Mouse (Mus musculus): ENCODE measurements around the gene Prune2. TPM values are rescaled to one million over a fixed set of nuclear protein-coding genes. Genes with fewer than 3 reads are reported as not detected.

The Prune2 gene
- polyA plus RNA-seq, 1 experiment, result 0.84 TPM

DNA sequence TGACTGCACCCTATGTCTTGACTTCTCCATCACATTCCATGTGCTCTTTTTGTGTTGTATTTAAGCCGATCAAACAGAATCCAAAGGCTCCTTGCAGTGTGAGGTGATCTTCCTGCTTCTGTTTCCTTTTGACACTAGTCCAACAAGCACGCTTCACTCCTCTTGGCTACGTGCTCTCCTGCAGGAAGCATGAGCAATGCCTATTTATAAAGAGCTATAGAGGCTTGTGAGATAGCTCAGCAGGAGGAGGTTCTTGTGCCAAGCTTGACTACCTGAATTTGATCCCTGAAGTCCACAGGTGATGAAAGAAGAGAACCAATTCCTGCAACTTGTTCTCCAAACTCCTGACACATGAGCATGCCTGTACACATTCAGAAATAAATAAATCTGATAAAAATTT, 282.6 kb downstream of the Prune2 start:
- no peak for DNase-seq
- Histone ChIP-seq H3K27ac (ENCODE audit: control insufficient read depth, insufficient read depth, low read length) (no peak overlapping the region), H3K4me1 (replicated peaks; ENCODE audit: control insufficient read depth, insufficient read depth, low read length) (no peaks in the 10 kb centered on the region)

DNA sequence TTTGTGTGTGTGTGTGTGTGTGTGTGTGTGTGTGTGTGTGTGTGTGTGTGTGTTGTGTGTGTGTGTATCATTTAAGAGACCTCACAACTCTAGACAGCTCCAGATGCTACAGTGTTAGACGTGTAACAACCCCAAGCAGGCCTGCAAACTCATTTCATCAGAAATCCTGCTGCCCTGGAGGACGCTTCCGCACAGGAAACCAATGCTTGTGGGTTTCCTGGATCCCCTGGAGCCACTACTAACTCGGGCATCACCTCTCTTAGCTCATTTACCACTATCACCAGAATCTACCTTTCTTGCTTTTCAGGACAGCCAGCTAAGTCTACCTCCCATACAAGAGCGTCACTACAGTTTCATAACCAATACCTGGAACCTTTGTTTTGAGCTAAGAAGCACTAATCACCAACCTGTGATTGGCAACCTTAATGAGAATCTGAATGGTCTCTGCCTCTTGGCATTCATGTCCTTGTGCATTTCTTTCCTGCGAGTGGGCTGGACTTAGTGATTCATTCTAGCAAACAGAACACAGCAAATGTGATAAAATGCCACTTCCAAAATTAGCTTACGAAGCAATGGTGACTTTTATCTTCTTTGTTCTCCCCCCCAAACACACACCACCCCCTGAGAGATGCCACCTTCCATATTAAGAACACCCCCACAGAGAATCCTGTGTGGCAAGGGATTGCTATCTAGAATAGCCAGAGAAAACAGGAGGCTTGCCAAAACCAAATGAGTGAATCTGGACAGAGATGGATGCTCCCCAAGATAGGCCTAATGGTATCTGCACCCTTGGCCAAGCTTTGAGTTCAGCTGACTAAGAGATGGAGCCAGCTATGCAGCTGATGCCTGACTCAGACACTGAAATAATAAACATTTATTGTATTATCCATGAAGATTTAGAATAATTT, 284.5 kb downstream of the Prune2 start:
- 46% methylated on average over 7 of the region's 7 CpGs for WGBS
- Histone ChIP-seq H3K27ac (ENCODE audit: control insufficient read depth, insufficient read depth, low read length) (no peak overlapping the region), H3K27me3 (ENCODE audit: control insufficient read depth, insufficient read depth, low read length) (no peaks in the 10 kb centered on the region), H3K4me3 (ENCODE audit: control insufficient read depth, insufficient read depth, low read length) (no peak overlapping the region), H3K36me3 (ENCODE audit: control insufficient read depth, insufficient read depth, low read length) (no peaks in the 10 kb centered on the region), H3K4me1 (replicated peaks; ENCODE audit: control insufficient read depth, insufficient read depth, low read length) (no peaks in the 10 kb centered on the region)
- no peak for DNase-seq
- no peak for TF ChIP-seq POLR2A (IDR thresholded peaks at IDR 0.05; ENCODE audit: control insufficient read depth, extremely low read depth, insufficient read depth, low read length, poor library complexity)
- no peak for TF ChIP-seq CTCF (IDR thresholded peaks at IDR 0.05; ENCODE audit: borderline replicate concordance, control insufficient read depth, extremely low read depth, insufficient read depth, low read length, poor library complexity)

More for the DNA sequence above, 282.6 kb downstream of the Prune2 start:
- Histone ChIP-seq H3K36me3 (ENCODE audit: control insufficient read depth, insufficient read depth, low read length) (no peaks in the 10 kb centered on the region), H3K4me3 (ENCODE audit: control insufficient read depth, insufficient read depth, low read length) (no peak overlapping the region), H3K27me3 (ENCODE audit: control insufficient read depth, insufficient read depth, low read length) (no peaks in the 10 kb centered on the region)
- WGBS, result 87% methylated on average over 3 of the region's 3 CpGs
- TF ChIP-seq POLR2A (IDR thresholded peaks at IDR 0.05; ENCODE audit: control insufficient read depth, extremely low read depth, insufficient read depth, low read length, poor library complexity) (no peak), CTCF (IDR thresholded peaks at IDR 0.05; ENCODE audit: borderline replicate concordance, control insufficient read depth, extremely low read depth, insufficient read depth, low read length, poor library complexity) (no peak)

DNA sequence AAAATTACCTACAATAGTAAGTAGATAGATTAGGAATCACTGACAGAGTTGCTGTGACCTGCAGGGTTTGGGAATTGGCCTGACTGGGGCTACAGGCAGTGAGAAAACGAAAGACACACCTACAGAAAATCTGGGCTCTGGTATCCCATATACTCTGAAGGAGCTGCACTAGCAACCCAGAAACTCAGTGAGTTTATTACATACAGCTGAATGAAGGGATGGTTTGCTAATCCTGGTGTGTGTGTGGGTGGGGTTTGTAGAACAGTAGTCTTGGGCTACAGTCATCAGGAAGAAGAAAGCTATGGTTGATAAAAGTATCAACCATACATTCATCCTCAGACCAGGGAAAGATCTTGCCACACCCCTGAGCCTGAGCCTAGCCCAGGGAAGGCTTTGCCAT, 285.3 kb downstream of the Prune2 start:
- H3K36me3 ChIP-seq (ENCODE audit: control insufficient read depth, insufficient read depth, low read length), result no peaks in the 10 kb centered on the region
- H3K27me3 ChIP-seq (ENCODE audit: control insufficient read depth, insufficient read depth, low read length), result no peaks in the 10 kb centered on the region
- DNase-seq, result no peak
- WGBS, result 93% methylated on average over 1 of the region's 1 CpGs
- TF ChIP-seq CTCF (IDR thresholded peaks at IDR 0.05; ENCODE audit: borderline replicate concordance, control insufficient read depth, extremely low read depth, insufficient read depth, low read length, poor library complexity) (no peak), POLR2A (IDR thresholded peaks at IDR 0.05; ENCODE audit: control insufficient read depth, extremely low read depth, insufficient read depth, low read length, poor library complexity) (no peak)
- H3K4me1 ChIP-seq (replicated peaks; ENCODE audit: control insufficient read depth, insufficient read depth, low read length), result no peaks in the 10 kb centered on the region
- no peak overlapping the region for H3K27ac ChIP-seq (ENCODE audit: control insufficient read depth, insufficient read depth, low read length)
- no peak overlapping the region for H3K4me3 ChIP-seq (ENCODE audit: control insufficient read depth, insufficient read depth, low read length)

DNA sequence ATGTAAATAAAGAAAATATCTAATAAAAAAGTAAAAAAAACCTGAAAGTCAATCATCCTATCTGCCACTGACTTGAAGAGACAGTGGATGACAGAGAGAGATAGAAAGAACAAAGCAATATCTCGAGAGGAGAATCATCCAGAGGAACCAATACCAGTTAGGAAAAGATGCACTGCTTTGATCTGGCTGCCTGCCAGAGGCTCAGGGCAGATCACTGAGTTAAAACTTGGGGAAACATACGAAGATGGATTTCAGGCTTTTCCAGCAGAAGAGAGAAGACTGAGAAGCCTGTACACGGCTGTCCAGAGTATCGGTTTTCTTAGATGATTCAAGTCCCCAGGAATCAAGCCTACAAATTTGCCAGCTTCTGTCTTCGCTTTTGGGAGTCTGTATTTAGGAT, 287.0 kb downstream of the Prune2 start:
- Histone ChIP-seq H3K4me3 (ENCODE audit: control insufficient read depth, insufficient read depth, low read length) (no peak overlapping the region), H3K27ac (ENCODE audit: control insufficient read depth, insufficient read depth, low read length) (no peak overlapping the region), H3K27me3 (ENCODE audit: control insufficient read depth, insufficient read depth, low read length) (no peaks in the 10 kb centered on the region), H3K4me1 (replicated peaks; ENCODE audit: control insufficient read depth, insufficient read depth, low read length) (no peaks in the 10 kb centered on the region), H3K36me3 (ENCODE audit: control insufficient read depth, insufficient read depth, low read length) (no peaks in the 10 kb centered on the region)
- no peak for TF ChIP-seq CTCF (IDR thresholded peaks at IDR 0.05; ENCODE audit: borderline replicate concordance, control insufficient read depth, extremely low read depth, insufficient read depth, low read length, poor library complexity)
- DNase-seq, result no peak
- 80% methylated on average over 5 of the region's 5 CpGs for WGBS

DNA sequence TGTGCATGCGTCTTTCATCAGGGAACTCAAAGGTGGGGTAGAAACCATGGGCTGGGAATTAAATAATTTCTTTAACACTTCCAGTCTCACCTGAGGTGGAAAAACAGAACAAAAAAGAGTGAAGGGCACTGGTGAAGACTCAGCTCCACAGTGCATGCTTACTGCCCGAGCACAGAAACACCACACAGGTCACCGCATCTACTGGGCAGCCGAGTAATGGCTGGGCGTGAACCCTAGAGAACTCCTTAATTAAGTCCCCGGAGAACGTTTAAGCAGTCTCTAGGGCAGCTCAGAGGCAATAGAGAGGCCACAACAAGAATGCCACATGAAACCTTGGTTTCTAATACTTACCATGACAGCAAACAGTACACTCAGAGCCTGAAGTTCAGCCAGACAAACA, 288.6 kb downstream of the Prune2 start:
- H3K36me3 ChIP-seq (ENCODE audit: control insufficient read depth, insufficient read depth, low read length), result no peaks in the 10 kb centered on the region
- WGBS, result 94% methylated on average over 7 of the region's 7 CpGs

DNA sequence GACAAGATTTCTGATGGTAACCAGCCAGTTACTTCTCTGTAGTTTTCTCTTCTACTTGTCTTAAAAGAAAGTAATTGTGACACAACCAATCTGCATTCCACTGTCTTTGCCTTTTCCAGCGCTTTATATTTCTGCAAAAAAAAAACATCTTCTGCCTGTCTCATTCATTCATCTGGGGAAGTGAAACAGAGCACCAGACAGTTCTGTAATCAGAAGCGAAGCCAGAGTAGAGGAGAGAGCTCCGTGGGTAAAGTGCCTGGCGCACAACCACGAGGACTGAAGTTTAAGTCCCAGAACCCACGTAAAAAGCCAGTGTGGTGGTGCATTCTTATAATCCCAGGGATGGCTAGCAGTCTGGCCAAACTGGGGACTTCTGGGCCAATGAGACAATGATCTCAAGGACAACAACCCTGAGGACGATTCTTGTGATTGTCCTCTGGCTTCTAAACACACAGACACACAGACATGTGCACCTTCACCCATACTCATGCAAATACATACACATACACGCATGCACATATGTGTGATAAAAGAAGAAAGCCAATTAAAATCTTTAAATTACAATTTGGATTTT, 291.5 kb downstream of the Prune2 start:
- H3K27ac ChIP-seq (ENCODE audit: control insufficient read depth, insufficient read depth, low read length), result no peak overlapping the region
- WGBS, result 63% methylated on average over 8 of the region's 8 CpGs
- no peaks in the 10 kb centered on the region for H3K27me3 ChIP-seq (ENCODE audit: control insufficient read depth, insufficient read depth, low read length)
- DNase-seq, result no peak
- no peaks in the 10 kb centered on the region for H3K36me3 ChIP-seq (ENCODE audit: control insufficient read depth, insufficient read depth, low read length)
- H3K4me3 ChIP-seq (ENCODE audit: control insufficient read depth, insufficient read depth, low read length), result no peak overlapping the region
- H3K4me1 ChIP-seq (replicated peaks; ENCODE audit: control insufficient read depth, insufficient read depth, low read length), result no peaks in the 10 kb centered on the region; the same call in 1 of the 2 replicates
- TF ChIP-seq POLR2A (IDR thresholded peaks at IDR 0.05; ENCODE audit: control insufficient read depth, extremely low read depth, insufficient read depth, low read length, poor library complexity) (no peak), CTCF (IDR thresholded peaks at IDR 0.05; ENCODE audit: borderline replicate concordance, control insufficient read depth, extremely low read depth, insufficient read depth, low read length, poor library complexity) (no peak)

More for the DNA sequence above, 288.6 kb downstream of the Prune2 start:
- H3K4me3 ChIP-seq (ENCODE audit: control insufficient read depth, insufficient read depth, low read length), result no peak overlapping the region
- TF ChIP-seq POLR2A (IDR thresholded peaks at IDR 0.05; ENCODE audit: control insufficient read depth, extremely low read depth, insufficient read depth, low read length, poor library complexity) (no peak), CTCF (IDR thresholded peaks at IDR 0.05; ENCODE audit: borderline replicate concordance, control insufficient read depth, extremely low read depth, insufficient read depth, low read length, poor library complexity) (no peak)
- H3K27ac ChIP-seq (ENCODE audit: control insufficient read depth, insufficient read depth, low read length), result no peak overlapping the region
- DNase-seq, result no peak
- no peaks in the 10 kb centered on the region for H3K27me3 ChIP-seq (ENCODE audit: control insufficient read depth, insufficient read depth, low read length)
- no peaks in the 10 kb centered on the region for H3K4me1 ChIP-seq (replicated peaks; ENCODE audit: control insufficient read depth, insufficient read depth, low read length)

Data from thymus, adult 2 months (tissue).